26 mouse cellular contexts compared by ENCODE assay signal in genomic region chr6:53461056-53461455, GRCm38 (mm10).
"Had no signal": no experiment of that assay in that cellular context is flagged by ENCODE, and none has a peak within 500 bp of the region (broad histone marks: within the 10 kb centered on the region; RNA-seq: fewer than 3 reads in every experiment).

No protein-coding gene starts in this region.

- H3K36me3 ChIP-seq: heart, embryonic 13.5 days; heart, embryonic 15.5 days; hindbrain, embryonic 10.5 days; hindbrain, embryonic 12.5 days; intestine, embryonic 15.5 days; liver, embryonic 13.5 days had no signal

- DNase-seq: forebrain, postnatal 0 days; gastrocnemius, postnatal 14 days; gastrocnemius, postnatal 36 days; heart, adult 2 months; heart, postnatal 4 days; kidney, adult 18-20 months; kidney, adult 8-10 months; kidney, postnatal 10 days; kidney, postnatal 25 days; kidney, postnatal 4 days; layer of hippocampus, postnatal 36 days; left cerebral cortex, postnatal 4 days; liver; liver, embryonic 13.5 days had no signal

- H3K9ac ChIP-seq: forebrain, postnatal 0 days; heart, embryonic 13.5 days; heart, embryonic 15.5 days; hindbrain, embryonic 12.5 days; hindbrain, embryonic 14.5 days; intestine, embryonic 15.5 days; liver, embryonic 13.5 days had no signal

- H3K4me1 ChIP-seq: heart, embryonic 13.5 days; heart, embryonic 15.5 days; intestine, embryonic 15.5 days; liver, embryonic 13.5 days had no signal

- H3K4me3 ChIP-seq: heart, adult 2 months; heart, embryonic 13.5 days; heart, embryonic 15.5 days; hindbrain, embryonic 10.5 days; hindbrain, embryonic 12.5 days; intestine, embryonic 15.5 days; layer of hippocampus, adult 2 months; liver, embryonic 13.5 days had no signal

- H3K27ac ChIP-seq: heart, adult 2 months; heart, embryonic 13.5 days; heart, embryonic 15.5 days; hindbrain, embryonic 10.5 days; hindbrain, embryonic 12.5 days; hindbrain, embryonic 14.5 days; intestine, embryonic 15.5 days; layer of hippocampus, adult 2 months; liver, embryonic 13.5 days had no signal

- H3K9me3 ChIP-seq: heart, embryonic 13.5 days; heart, embryonic 15.5 days; hindbrain, embryonic 10.5 days; hindbrain, embryonic 12.5 days; intestine, embryonic 15.5 days; liver, embryonic 13.5 days had no signal

- H3K4me2 ChIP-seq: heart, embryonic 11.5 days; heart, embryonic 13.5 days; heart, embryonic 15.5 days; hindbrain, embryonic 12.5 days; hindbrain, embryonic 14.5 days; intestine, embryonic 15.5 days; liver, embryonic 11.5 days; liver, embryonic 13.5 days had no signal

- H3K27me3 ChIP-seq: heart, embryonic 13.5 days; heart, embryonic 15.5 days; hindbrain, embryonic 12.5 days; intestine, embryonic 15.5 days; liver, embryonic 13.5 days had no signal

- ATAC-seq: forebrain, postnatal 0 days; hindbrain, embryonic 16.5 days; inflammation-experienced regulatory T-cells, adult 6 months; intestine, embryonic 15.5 days; intestine, postnatal 0 days had no signal
